Mouse (Mus musculus): Measurements from ENCODE around the gene Khdc4. TPM values are rescaled to one million over a fixed set of nuclear protein-coding genes. Genes with fewer than 3 reads are reported as not detected.
A peak's percentile ranks its signal among the peaks of the same experiment; 100 is the strongest.

Khdc4 gene
- polyA plus RNA-seq, 1 experiment from 2014 or later = 107 TPM

DNA sequence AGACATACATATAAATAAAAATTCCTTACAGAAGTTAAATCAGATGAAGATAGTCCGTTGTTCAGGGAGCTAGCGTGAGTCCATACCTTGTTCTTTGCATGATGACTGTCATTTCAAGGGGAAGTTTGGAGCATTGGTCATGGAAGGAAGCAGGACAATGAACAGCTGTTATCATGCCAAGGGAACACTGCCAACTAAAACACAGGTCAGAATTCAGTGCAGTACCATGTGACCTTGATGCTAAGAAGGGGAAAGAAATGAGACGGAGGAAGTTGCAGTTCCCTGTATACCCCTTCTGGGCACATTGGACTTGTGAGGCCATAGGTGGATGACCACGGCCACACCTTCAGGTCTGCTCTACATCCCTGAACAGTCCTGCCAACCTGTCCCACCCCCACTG is 31.0 kb upstream of the Khdc4 start:
- ATAC-seq = no peak
- Histone ChIP-seq H3K9me3 (ENCODE audit: control insufficient read depth, low read length) (no peaks in the 10 kb centered on the region), H3K9ac (replicated peaks; ENCODE audit: low read depth, low read length) (no peak overlapping the region), H3K4me2 (ENCODE audit: low read length) (no peak overlapping the region), H3K36me3 (ENCODE audit: control insufficient read depth, insufficient read depth) (no peaks in the 10 kb centered on the region), H3K4me1 (replicated peaks; ENCODE audit: control insufficient read depth, insufficient read depth, low read length) (no peaks in the 10 kb centered on the region), H3K4me3 (replicated peaks; ENCODE audit: low read length) (no peak overlapping the region), H3K27ac (ENCODE audit: low read length) (no peak overlapping the region), H3K27me3 (replicated peaks; ENCODE audit: control insufficient read depth, insufficient read depth, low read length) (no peaks in the 10 kb centered on the region)
- WGBS = 84% methylated on average over 4 of the region's 4 CpGs

DNA sequence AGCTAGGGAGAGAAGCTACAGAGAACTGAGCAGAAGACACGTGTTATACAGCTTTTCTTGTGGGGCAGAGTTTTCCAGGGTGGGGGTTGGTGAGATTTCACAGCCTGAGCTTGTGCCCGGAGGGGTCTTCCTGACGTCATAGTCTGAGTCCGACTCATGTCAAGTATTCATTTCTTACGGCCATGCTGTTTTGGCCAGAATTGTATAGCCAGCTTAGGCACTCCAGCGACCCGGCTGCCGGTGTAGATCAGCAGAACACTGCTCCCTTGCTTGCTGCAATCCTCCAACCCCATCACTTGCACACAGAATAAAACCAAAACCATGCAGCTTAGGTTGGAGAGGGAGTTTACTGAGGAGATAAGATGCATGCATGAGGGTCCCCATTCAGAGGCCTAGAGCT is 30.0 kb upstream of the Khdc4 start:
- Histone ChIP-seq H3K4me3 (replicated peaks; ENCODE audit: low read length) (no peak overlapping the region), H3K27ac (ENCODE audit: low read length) (no peak overlapping the region), H3K9ac (replicated peaks; ENCODE audit: low read depth, low read length) (no peak overlapping the region), H3K4me2 (ENCODE audit: low read length) (no peak overlapping the region), H3K36me3 (ENCODE audit: control insufficient read depth, insufficient read depth) (no peaks in the 10 kb centered on the region), H3K9me3 (ENCODE audit: control insufficient read depth, low read length) (no peaks in the 10 kb centered on the region), H3K4me1 (replicated peaks; ENCODE audit: control insufficient read depth, insufficient read depth, low read length) (no peaks in the 10 kb centered on the region), H3K27me3 (replicated peaks; ENCODE audit: control insufficient read depth, insufficient read depth, low read length) (no peaks in the 10 kb centered on the region)
- ATAC-seq = no peak
- 86% methylated on average over 8 of the region's 8 CpGs for WGBS

DNA sequence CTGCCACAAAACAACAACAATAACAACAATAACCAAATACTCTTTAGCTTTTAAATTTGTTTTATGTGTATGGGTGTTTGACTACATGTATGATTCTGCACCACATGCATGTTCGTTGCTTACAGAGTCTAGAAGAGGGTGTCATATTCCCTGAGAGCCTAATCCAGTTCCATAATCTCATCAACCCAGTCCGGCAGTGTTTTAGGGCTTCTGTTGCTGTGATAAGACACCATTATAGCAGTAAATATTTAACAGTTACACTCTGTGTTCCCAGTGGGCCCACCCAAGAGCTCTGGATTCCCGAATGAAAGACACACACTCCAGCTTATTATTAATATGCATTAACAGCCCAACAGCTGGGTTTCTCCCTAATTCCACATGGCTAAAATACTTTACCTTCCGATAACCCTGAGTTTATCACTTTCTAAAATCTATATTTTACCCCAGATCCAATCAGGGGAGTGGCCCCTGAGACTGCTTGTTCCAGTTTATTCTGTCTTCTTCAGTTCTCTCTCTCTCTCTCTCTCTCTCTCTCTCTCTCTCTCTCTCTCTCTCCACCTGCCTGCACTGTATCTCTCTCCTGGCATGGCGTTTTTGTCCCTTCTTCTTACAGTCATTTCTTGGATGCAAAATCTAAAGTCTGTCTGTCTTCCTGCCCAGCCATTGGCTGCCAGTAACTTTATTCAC is 27.0 kb upstream of the Khdc4 start:
- Histone ChIP-seq H3K4me2 (ENCODE audit: low read length) (no peak overlapping the region), H3K9me3 (ENCODE audit: control insufficient read depth, low read length) (no peaks in the 10 kb centered on the region), H3K27ac (ENCODE audit: low read length) (no peak overlapping the region), H3K9ac (replicated peaks; ENCODE audit: low read depth, low read length) (no peak overlapping the region), H3K4me3 (replicated peaks; ENCODE audit: low read length) (no peak overlapping the region), H3K4me1 (replicated peaks; ENCODE audit: control insufficient read depth, insufficient read depth, low read length) (no peaks in the 10 kb centered on the region), H3K27me3 (replicated peaks; ENCODE audit: control insufficient read depth, insufficient read depth, low read length) (no peaks in the 10 kb centered on the region), H3K36me3 (ENCODE audit: control insufficient read depth, insufficient read depth) (no peaks in the 10 kb centered on the region)
- 79% methylated on average over 5 of the region's 5 CpGs for WGBS
- ATAC-seq = no peak

DNA sequence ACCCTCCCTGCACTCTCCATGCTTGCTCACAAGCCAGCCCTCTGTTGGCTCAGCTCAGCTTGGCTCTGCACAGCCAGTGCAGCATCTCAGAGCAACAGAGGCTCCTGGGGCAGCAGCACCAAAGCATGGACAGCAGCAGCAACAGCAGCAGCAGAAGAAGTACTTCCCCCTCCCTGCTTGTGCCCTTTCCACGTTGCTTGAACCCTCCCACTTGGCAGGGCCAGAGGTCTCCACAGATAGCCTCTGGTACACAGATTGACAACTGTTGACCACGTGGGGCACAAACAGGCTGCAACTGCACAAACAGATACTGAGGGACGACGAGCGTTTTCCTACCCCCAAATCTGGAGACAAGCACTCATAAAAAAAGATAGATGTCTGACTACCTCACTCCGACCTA is 25.8 kb upstream of the Khdc4 start:
- 47% methylated on average over 6 of the region's 6 CpGs for WGBS
- Histone ChIP-seq H3K9me3 (ENCODE audit: control insufficient read depth, low read length) (no peaks in the 10 kb centered on the region), H3K27me3 (replicated peaks; ENCODE audit: control insufficient read depth, insufficient read depth, low read length) (no peaks in the 10 kb centered on the region), H3K4me3 (replicated peaks; ENCODE audit: low read length) (no peak overlapping the region), H3K4me1 (replicated peaks; ENCODE audit: control insufficient read depth, insufficient read depth, low read length) (no peaks in the 10 kb centered on the region), H3K4me2 (ENCODE audit: low read length) (no peak overlapping the region), H3K9ac (replicated peaks; ENCODE audit: low read depth, low read length) (no peak overlapping the region), H3K27ac (ENCODE audit: low read length) (no peak overlapping the region), H3K36me3 (ENCODE audit: control insufficient read depth, insufficient read depth) (no peaks in the 10 kb centered on the region)
- no peak for ATAC-seq

DNA sequence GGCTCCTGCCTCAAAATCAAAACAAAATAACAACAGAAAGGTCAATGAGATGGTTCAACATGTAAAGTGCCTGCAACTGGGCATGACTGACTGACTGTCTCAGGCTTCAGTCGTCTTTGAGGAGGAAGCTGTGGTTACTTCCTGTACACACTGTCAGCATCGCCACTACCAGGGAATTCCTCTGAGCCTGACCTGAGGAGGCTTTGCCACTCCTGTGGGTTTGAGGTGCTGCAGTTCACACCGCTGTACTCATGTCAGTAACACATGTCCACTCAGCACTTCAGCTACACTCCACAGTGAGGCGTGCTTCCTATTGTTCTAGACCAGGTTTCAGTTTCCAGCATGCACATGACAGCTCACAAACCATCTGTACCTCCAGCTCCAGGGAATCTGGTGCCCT is 21.5 kb upstream of the Khdc4 start:
- WGBS = 86% methylated on average over 4 of the region's 4 CpGs

DNA sequence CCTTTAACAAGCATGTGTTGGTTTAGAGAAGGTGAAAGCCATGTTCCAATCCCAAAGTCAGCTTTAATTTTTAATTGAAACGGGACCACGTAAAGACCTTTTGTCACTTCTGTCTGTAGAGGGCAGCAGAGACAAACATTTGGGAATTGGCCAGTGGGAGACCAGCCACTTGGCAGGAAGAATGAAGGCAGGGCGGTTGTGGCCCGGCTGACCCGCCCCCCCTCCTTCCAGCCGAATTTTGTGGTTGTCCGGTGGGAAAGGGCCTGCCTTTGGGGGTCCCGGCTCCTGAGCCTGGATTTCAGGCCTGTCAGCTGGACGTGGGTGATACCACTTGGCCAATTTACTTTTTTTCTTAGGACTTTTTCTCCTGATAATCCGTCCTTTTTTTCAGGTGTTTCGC is 8.2 kb upstream of the Khdc4 start:
- Histone ChIP-seq H3K9me3 (ENCODE audit: control insufficient read depth, low read length) (no peaks in the 10 kb centered on the region), H3K4me1 (replicated peaks; ENCODE audit: control insufficient read depth, insufficient read depth, low read length) (peaks cover 4% of the 10 kb centered on the region), H3K27ac (ENCODE audit: low read length) (no peak overlapping the region), H3K36me3 (ENCODE audit: control insufficient read depth, insufficient read depth) (no peaks in the 10 kb centered on the region), H3K4me3 (replicated peaks; ENCODE audit: low read length) (peak overlapping the region; percentile 34), H3K9ac (replicated peaks; ENCODE audit: low read depth, low read length) (peak overlapping the region; percentile 51), H3K4me2 (ENCODE audit: low read length) (peak overlapping the region; percentile 58), H3K27me3 (replicated peaks; ENCODE audit: control insufficient read depth, insufficient read depth, low read length) (no peaks in the 10 kb centered on the region)
- ATAC-seq = peak; percentile 47; the same call in 1 of the 2 replicates
- WGBS = 10% methylated on average over 11 of the region's 11 CpGs

More for the DNA sequence above, 21.5 kb upstream of the Khdc4 start:
- Histone ChIP-seq H3K9ac (replicated peaks; ENCODE audit: low read depth, low read length) (no peak overlapping the region), H3K4me2 (ENCODE audit: low read length) (no peak overlapping the region), H3K4me1 (replicated peaks; ENCODE audit: control insufficient read depth, insufficient read depth, low read length) (no peaks in the 10 kb centered on the region), H3K27me3 (replicated peaks; ENCODE audit: control insufficient read depth, insufficient read depth, low read length) (no peaks in the 10 kb centered on the region), H3K4me3 (replicated peaks; ENCODE audit: low read length) (no peak overlapping the region), H3K36me3 (ENCODE audit: control insufficient read depth, insufficient read depth) (no peaks in the 10 kb centered on the region), H3K9me3 (ENCODE audit: control insufficient read depth, low read length) (no peaks in the 10 kb centered on the region), H3K27ac (ENCODE audit: low read length) (no peak overlapping the region)
- no peak for ATAC-seq

DNA sequence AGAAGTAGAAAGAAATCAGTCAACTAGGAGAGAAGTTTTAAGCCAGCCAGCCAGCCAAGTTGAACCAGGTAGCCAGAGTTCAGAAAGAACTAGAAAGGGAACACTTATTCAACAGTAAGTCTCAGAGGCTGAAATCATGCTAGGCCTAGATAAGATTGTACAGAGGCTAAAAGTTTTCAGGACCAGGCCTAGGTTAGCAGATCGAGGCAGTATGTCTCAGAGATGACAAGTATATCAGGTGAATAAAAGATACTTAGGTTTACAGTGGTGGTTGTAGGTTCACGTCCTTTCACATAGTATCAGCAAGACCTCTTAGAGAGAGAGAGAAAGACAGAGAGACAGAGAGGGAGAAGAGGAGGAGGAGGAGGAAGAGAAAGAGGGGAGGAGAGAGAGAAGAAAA is 1.8 kb upstream of the Khdc4 start:
- H3K27ac ChIP-seq (ENCODE audit: low read length) = no peak overlapping the region
- H3K4me1 ChIP-seq (replicated peaks; ENCODE audit: control insufficient read depth, insufficient read depth, low read length) = peaks cover 17% of the 10 kb centered on the region
- no peaks in the 10 kb centered on the region for H3K27me3 ChIP-seq (replicated peaks; ENCODE audit: control insufficient read depth, insufficient read depth, low read length)
- H3K9ac ChIP-seq (replicated peaks; ENCODE audit: low read depth, low read length) = no peak overlapping the region
- no peak for ATAC-seq
- H3K36me3 ChIP-seq (ENCODE audit: control insufficient read depth, insufficient read depth) = peaks cover 4% of the 10 kb centered on the region; the same call in 1 of the 2 replicates
- WGBS = 92% methylated on average over 2 of the region's 2 CpGs
- H3K4me2 ChIP-seq (ENCODE audit: low read length) = no peak overlapping the region
- no peaks in the 10 kb centered on the region for H3K9me3 ChIP-seq (ENCODE audit: control insufficient read depth, low read length)
- H3K4me3 ChIP-seq (replicated peaks; ENCODE audit: low read length) = no peak overlapping the region

DNA sequence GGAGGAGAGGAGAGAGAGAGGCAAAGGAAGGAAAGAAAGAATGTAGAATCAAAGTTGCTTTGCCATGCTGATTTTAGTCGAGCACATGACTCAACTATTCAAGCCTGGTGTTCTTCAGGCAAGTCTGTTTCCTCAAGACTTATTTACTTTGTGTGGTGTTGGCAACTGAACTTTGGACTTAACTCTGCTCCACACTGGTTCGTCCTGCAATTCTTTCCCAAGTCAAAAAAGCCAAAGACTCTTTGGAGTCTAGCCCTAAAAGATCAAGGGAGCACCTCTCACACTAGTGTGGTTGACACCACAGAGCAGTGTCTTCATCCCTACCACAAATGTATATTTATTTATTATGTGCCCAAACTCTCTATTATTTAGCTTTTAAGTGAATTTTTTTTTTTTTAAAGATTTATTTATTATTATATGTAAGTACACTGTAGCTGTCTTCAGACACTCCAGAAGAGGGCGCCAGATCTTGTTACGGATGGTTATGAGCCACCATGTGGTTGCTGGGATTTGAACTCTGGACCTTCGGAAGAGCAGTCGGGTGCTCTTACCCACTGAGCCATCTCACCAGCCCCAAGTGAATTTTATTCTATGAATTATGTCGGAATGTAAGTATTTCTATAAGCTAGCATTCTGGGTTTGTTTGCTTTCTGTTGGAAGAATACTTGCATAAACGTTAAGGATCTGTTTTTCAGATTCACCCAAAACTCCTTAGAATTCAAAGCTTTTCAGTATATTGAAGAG is 1.2 kb upstream of the Khdc4 start:
- peak overlapping the region; percentile 59 for H3K4me2 ChIP-seq (ENCODE audit: low read length)
- H3K9me3 ChIP-seq (ENCODE audit: control insufficient read depth, low read length) = no peaks in the 10 kb centered on the region
- no peak overlapping the region for H3K9ac ChIP-seq (replicated peaks; ENCODE audit: low read depth, low read length)
- H3K27ac ChIP-seq (ENCODE audit: low read length) = no peak overlapping the region
- peaks cover 17% of the 10 kb centered on the region for H3K4me1 ChIP-seq (replicated peaks; ENCODE audit: control insufficient read depth, insufficient read depth, low read length)
- ATAC-seq = no peak
- H3K4me3 ChIP-seq (replicated peaks; ENCODE audit: low read length) = peak overlapping the region; percentile 98
- peaks cover 7% of the 10 kb centered on the region; the same call in 1 of the 2 replicates for H3K36me3 ChIP-seq (ENCODE audit: control insufficient read depth, insufficient read depth)
- WGBS = 62% methylated on average over 7 of the region's 8 CpGs
- no peaks in the 10 kb centered on the region for H3K27me3 ChIP-seq (replicated peaks; ENCODE audit: control insufficient read depth, insufficient read depth, low read length)

DNA sequence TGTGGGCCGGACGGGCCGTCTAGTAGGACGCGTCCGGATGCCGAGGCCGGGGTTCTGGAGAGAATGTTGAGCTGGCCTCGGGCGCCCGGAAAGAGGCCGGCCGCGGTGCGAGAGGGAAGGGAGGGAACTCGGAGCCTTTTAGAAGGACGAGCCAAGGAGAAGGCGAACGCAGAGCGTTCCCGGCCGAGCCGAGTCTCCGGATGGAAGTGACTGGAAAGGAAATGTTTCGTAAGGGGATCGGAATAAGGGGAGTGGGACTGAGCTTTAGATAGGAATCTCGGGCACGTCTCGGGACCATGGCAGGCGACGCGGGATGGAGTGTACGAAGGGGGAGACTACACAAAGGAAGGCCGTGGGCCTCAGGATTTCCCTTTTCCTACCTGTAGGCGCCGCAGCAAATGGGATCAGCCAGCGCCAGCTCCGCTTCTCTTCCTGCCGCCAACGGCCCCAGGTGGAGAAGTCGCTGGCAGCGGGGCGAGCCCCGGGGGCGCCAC is 402 bp downstream of the Khdc4 start:
- Histone ChIP-seq H3K4me1 (replicated peaks; ENCODE audit: control insufficient read depth, insufficient read depth, low read length) (peaks cover 17% of the 10 kb centered on the region), H3K27me3 (replicated peaks; ENCODE audit: control insufficient read depth, insufficient read depth, low read length) (no peaks in the 10 kb centered on the region), H3K27ac (ENCODE audit: low read length) (peak overlapping the region; percentile 98), H3K4me3 (replicated peaks; ENCODE audit: low read length) (peak overlapping the region; percentile 98), H3K9me3 (ENCODE audit: control insufficient read depth, low read length) (no peaks in the 10 kb centered on the region), H3K4me2 (ENCODE audit: low read length) (peak overlapping the region; percentile 94), H3K9ac (replicated peaks; ENCODE audit: low read depth, low read length) (peak overlapping the region; percentile 97), H3K36me3 (ENCODE audit: control insufficient read depth, insufficient read depth) (peaks cover 20% of the 10 kb centered on the region)
- peak; percentile 66 for ATAC-seq
- WGBS = under 1% methylated on average over 44 of the region's 45 CpGs

Data from forebrain, embryonic 16.5 days (tissue).